Mouse (Mus musculus): ENCODE results near the gene Slc35d2. TPM values are rescaled to one million over a fixed set of nuclear protein-coding genes. Genes with fewer than 3 reads are reported as not detected.
"Not testable (repeated sequence)": the region's sequence is repeated elsewhere in the genome, so short reads cannot be mapped to it uniquely, and the experiment has no call there.

The Slc35d2 gene
- polyA plus RNA-seq, 1 experiment from 2014 or later, result 1.9 TPM

GRCm38 (mm10) chr13:64083331-64083730 lies 45.8 kb downstream of the Slc35d2 start:
- no peaks in the 10 kb centered on the region for H3K27me3 ChIP-seq
- H3K4me3 ChIP-seq (replicated peaks), result no peak overlapping the region
- 81% methylated on average over 3 of the region's 3 CpGs for WGBS
- no peaks in the 10 kb centered on the region for H3K36me3 ChIP-seq (replicated peaks)
- H3K27ac ChIP-seq, result no peak overlapping the region
- H3K9ac ChIP-seq, result no peak overlapping the region
- no peaks in the 10 kb centered on the region for H3K9me3 ChIP-seq
- ATAC-seq (ENCODE audit: low FRiP score), result no peak
- peaks cover 23% of the 10 kb centered on the region for H3K4me1 ChIP-seq
- no peak overlapping the region for H3K4me2 ChIP-seq

GRCm38 (mm10) chr13:64081012-64081919 lies 47.9 kb downstream of the Slc35d2 start:
- Histone ChIP-seq H3K4me1 (peaks cover 23% of the 10 kb centered on the region), H3K36me3 (replicated peaks) (no peaks in the 10 kb centered on the region), H3K9ac (no peak overlapping the region), H3K9me3 (no peaks in the 10 kb centered on the region), H3K4me3 (replicated peaks) (no peak overlapping the region), H3K27ac (peak overlapping the region; percentile 68), H3K4me2 (peak overlapping the region; percentile 17; the same call in 1 of the 2 replicates), H3K27me3 (no peaks in the 10 kb centered on the region)
- WGBS, result 10% methylated on average over 16 of the region's 16 CpGs
- peak; percentile 88 for ATAC-seq (ENCODE audit: low FRiP score)

GRCm38 (mm10) chr13:64077591-64077990 lies 51.6 kb downstream of the Slc35d2 start:
- peaks cover 23% of the 10 kb centered on the region for H3K4me1 ChIP-seq
- WGBS, result 85% methylated on average over 5 of the region's 5 CpGs
- no peak for ATAC-seq (ENCODE audit: low FRiP score)

GRCm38 (mm10) chr13:64076074-64076473 lies 53.1 kb downstream of the Slc35d2 start:
- no peaks in the 10 kb centered on the region for H3K9me3 ChIP-seq
- H3K4me1 ChIP-seq, result peaks cover 8% of the 10 kb centered on the region
- no peak overlapping the region for H3K4me2 ChIP-seq
- no peak overlapping the region for H3K9ac ChIP-seq
- no peaks in the 10 kb centered on the region for H3K36me3 ChIP-seq (replicated peaks)
- 0 out of 2 replicates have a peak, but pooled peaks cover 3% of the 10 kb centered on the region for H3K27me3 ChIP-seq
- ATAC-seq (ENCODE audit: low FRiP score), result no peak
- no peak overlapping the region for H3K27ac ChIP-seq
- no peak overlapping the region for H3K4me3 ChIP-seq (replicated peaks)
- WGBS, result 84% methylated on average over 4 of the region's 4 CpGs

More at GRCm38 (mm10) chr13:64077591-64077990, 51.6 kb downstream of the Slc35d2 start:
- no peaks in the 10 kb centered on the region for H3K9me3 ChIP-seq
- no peak overlapping the region for H3K9ac ChIP-seq
- H3K4me2 ChIP-seq, result no peak overlapping the region
- H3K27ac ChIP-seq, result no peak overlapping the region
- H3K27me3 ChIP-seq, result 0 out of 2 replicates have a peak, but pooled peaks cover 3% of the 10 kb centered on the region
- no peaks in the 10 kb centered on the region for H3K36me3 ChIP-seq (replicated peaks)
- H3K4me3 ChIP-seq (replicated peaks), result no peak overlapping the region

GRCm38 (mm10) chr13:64066653-64067052 lies 62.5 kb downstream of the Slc35d2 start:
- no peak for ATAC-seq (ENCODE audit: low FRiP score)
- Histone ChIP-seq H3K27me3 (no peaks in the 10 kb centered on the region), H3K9ac (no peak overlapping the region), H3K4me1 (no peaks in the 10 kb centered on the region), H3K9me3 (no peaks in the 10 kb centered on the region), H3K36me3 (replicated peaks) (no peaks in the 10 kb centered on the region), H3K27ac (no peak overlapping the region), H3K4me3 (replicated peaks) (no peak overlapping the region), H3K4me2 (no peak overlapping the region)
- WGBS, result 67% methylated on average over 3 of the region's 3 CpGs

GRCm38 (mm10) chr13:64064276-64064675 lies 64.9 kb downstream of the Slc35d2 start:
- H3K27ac ChIP-seq, result no peak overlapping the region
- no peaks in the 10 kb centered on the region for H3K4me1 ChIP-seq
- no peaks in the 10 kb centered on the region for H3K36me3 ChIP-seq (replicated peaks)
- H3K4me3 ChIP-seq (replicated peaks), result no peak overlapping the region
- no peaks in the 10 kb centered on the region for H3K9me3 ChIP-seq
- no peak overlapping the region for H3K9ac ChIP-seq
- no peaks in the 10 kb centered on the region for H3K27me3 ChIP-seq
- H3K4me2 ChIP-seq, result no peak overlapping the region
- no peak for ATAC-seq (ENCODE audit: low FRiP score)

GRCm38 (mm10) chr13:64060935-64061506 lies 68.1 kb downstream of the Slc35d2 start:
- no peak for ATAC-seq (ENCODE audit: low FRiP score)
- Histone ChIP-seq H3K36me3 (replicated peaks) (no peaks in the 10 kb centered on the region), H3K4me2 (no peak overlapping the region), H3K4me1 (no peaks in the 10 kb centered on the region), H3K27me3 (no peaks in the 10 kb centered on the region), H3K9me3 (no peaks in the 10 kb centered on the region), H3K4me3 (replicated peaks) (no peak overlapping the region), H3K27ac (no peak overlapping the region), H3K9ac (no peak overlapping the region)
- 88% methylated on average over 5 of the region's 5 CpGs for WGBS

GRCm38 (mm10) chr13:64053959-64054358 lies 75.2 kb downstream of the Slc35d2 start:
- H3K4me3 ChIP-seq (replicated peaks), result no peak overlapping the region
- no peaks in the 10 kb centered on the region for H3K4me1 ChIP-seq
- H3K27me3 ChIP-seq, result no peaks in the 10 kb centered on the region
- no peak for ATAC-seq (ENCODE audit: low FRiP score)
- 56% methylated on average over 1 of the region's 1 CpGs for WGBS
- H3K36me3 ChIP-seq (replicated peaks), result no peaks in the 10 kb centered on the region
- no peaks in the 10 kb centered on the region for H3K9me3 ChIP-seq
- no peak overlapping the region for H3K27ac ChIP-seq
- H3K9ac ChIP-seq, result no peak overlapping the region
- H3K4me2 ChIP-seq, result no peak overlapping the region

DNA sequence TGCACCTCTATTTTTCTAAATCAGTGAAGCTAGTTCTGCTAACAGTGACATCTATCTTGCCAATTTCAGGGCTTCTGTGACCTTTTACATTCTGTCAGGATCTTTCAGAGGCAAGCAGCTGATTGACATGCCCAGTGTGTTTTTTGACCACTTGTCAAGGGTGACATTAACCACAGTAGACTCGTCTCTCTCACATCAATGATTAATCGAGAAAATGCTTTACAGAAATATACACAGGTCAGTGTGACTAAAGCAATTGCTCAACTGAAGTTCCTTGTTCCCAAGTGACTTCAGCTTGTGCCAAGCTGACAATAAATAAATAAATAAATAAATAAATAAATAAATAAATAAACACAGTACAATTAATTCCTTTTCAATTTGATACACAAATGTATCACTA lies 76.9 kb downstream of the Slc35d2 start:
- not testable (repeated sequence) for H3K36me3 ChIP-seq (replicated peaks); ATAC-seq (ENCODE audit: low FRiP score); H3K27ac ChIP-seq; H3K4me3 ChIP-seq (replicated peaks); H3K9ac ChIP-seq; H3K4me1 ChIP-seq; H3K4me2 ChIP-seq; H3K27me3 ChIP-seq; H3K9me3 ChIP-seq
- WGBS, result 93% methylated on average over 2 of the region's 2 CpGs

GRCm38 (mm10) chr13:64050895-64051294 lies 78.3 kb downstream of the Slc35d2 start:
- Histone ChIP-seq H3K27me3 (no peaks in the 10 kb centered on the region), H3K9me3 (no peaks in the 10 kb centered on the region), H3K4me1 (no peaks in the 10 kb centered on the region), H3K4me3 (replicated peaks) (no peak overlapping the region), H3K27ac (no peak overlapping the region), H3K4me2 (no peak overlapping the region), H3K9ac (no peak overlapping the region), H3K36me3 (replicated peaks) (no peaks in the 10 kb centered on the region)
- WGBS, result 63% methylated on average over 4 of the region's 4 CpGs
- no peak for ATAC-seq (ENCODE audit: low FRiP score)

DNA sequence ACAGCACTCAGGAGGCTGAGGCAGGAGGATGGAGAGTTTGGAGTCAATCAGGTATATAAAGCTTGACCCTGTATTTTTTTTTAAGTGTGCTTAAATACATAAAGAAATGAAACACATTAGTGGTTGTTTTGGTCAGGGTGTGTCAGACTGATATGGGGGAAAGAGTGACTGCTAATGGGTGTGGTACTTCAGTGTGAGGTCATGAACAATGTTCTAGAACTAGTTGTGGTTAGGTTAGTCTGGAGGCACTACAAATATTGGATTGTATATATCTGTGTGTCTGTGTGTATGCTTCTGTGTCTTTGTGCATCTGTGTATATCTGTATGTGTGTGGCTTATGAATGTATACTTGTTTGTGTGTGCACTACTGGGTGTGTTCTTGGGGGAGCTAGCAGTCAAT lies 79.6 kb downstream of the Slc35d2 start:
- H3K4me3 ChIP-seq (replicated peaks), result no peak overlapping the region
- no peak for ATAC-seq (ENCODE audit: low FRiP score)
- no peaks in the 10 kb centered on the region for H3K9me3 ChIP-seq
- H3K4me2 ChIP-seq, result no peak overlapping the region
- no peaks in the 10 kb centered on the region for H3K27me3 ChIP-seq
- H3K4me1 ChIP-seq, result no peaks in the 10 kb centered on the region
- H3K27ac ChIP-seq, result no peak overlapping the region
- H3K9ac ChIP-seq, result no peak overlapping the region
- no peaks in the 10 kb centered on the region for H3K36me3 ChIP-seq (replicated peaks)

GRCm38 (mm10) chr13:64048467-64048866 lies 80.7 kb downstream of the Slc35d2 start:
- no peak overlapping the region for H3K9ac ChIP-seq
- H3K4me1 ChIP-seq, result no peaks in the 10 kb centered on the region
- H3K36me3 ChIP-seq (replicated peaks), result no peaks in the 10 kb centered on the region
- H3K9me3 ChIP-seq, result no peaks in the 10 kb centered on the region
- 90% methylated on average over 2 of the region's 2 CpGs for WGBS
- no peak overlapping the region for H3K4me3 ChIP-seq (replicated peaks)
- no peak overlapping the region for H3K4me2 ChIP-seq
- H3K27ac ChIP-seq, result no peak overlapping the region
- no peaks in the 10 kb centered on the region for H3K27me3 ChIP-seq
- ATAC-seq (ENCODE audit: low FRiP score), result no peak

Data from forebrain, embryonic 12.5 days (tissue).